Mouse (Mus musculus) embryonic facial prominence, embryonic 10.5 days (tissue): Measurements from ENCODE around the gene Qtrt1. TPM values are rescaled to one million over a fixed set of nuclear protein-coding genes. Genes with fewer than 3 reads are reported as not detected.

ENCODE experiments used
- DNase-seq: peaks from one replicate; pipeline ENCODE4 v3.0.0-alpha.2; 2017; ENCODE audit warnings: low spot score
- H3K27ac ChIP-seq: fragments of 300-500 bp; sonication (generic); replicated peaks from 2 replicates; pipeline ENCODE4 v1.5.1; 2016; ENCODE audit warnings: mild to moderate bottlenecking
- H3K27me3 ChIP-seq: fragments of 300-500 bp; sonication (generic); replicated peaks from 2 replicates; pipeline ENCODE4 v1.6.1; 2016; ENCODE audit warnings: low read depth, mild to moderate bottlenecking; ENCODE audit not compliant: poor library complexity, severe bottlenecking
- H3K36me3 ChIP-seq: fragments of 300-500 bp; sonication (generic); replicated peaks from 2 replicates; pipeline ENCODE4 v1.6.1; 2016; ENCODE audit warnings: mild to moderate bottlenecking, moderate library complexity
- H3K4me1 ChIP-seq: fragments of 300-500 bp; sonication (generic); 2 replicates; pipeline ENCODE4 v1.6.1; 2016
- H3K4me3 ChIP-seq: fragments of 300-500 bp; sonication (generic); 2 replicates; pipeline ENCODE4 v1.5.1; 2016; ENCODE audit warnings: mild to moderate bottlenecking, moderate library complexity
- H3K9me3 ChIP-seq: fragments of 300-500 bp; sonication (generic); 2 replicates; pipeline ENCODE4 v1.6.1; 2016; ENCODE audit warnings: mild to moderate bottlenecking
- WGBS: fragments of 180-500 bp; shearing (Covaris S2); methylation state at CpG from one replicate; pipeline ENCODE4 v1.1.7; 2016; 5-methylcytosine and 5-hydroxymethylcytosine counted together
- polyA plus RNA-seq: library from polyadenylated mRNA; unstranded; fragments of >200 nt; fragmentation: Nextera tagmentation; extraction: Ambion mirVana; gene quantifications from 2 replicates; pipeline ENCODE4 v1.2.1, GENCODE M21; 2016

The Qtrt1 gene
- polyA plus RNA-seq, 1 experiment from 2014 or later, result 64.0 TPM

- Histone ChIP-seq H3K4me3 (no peak overlapping the region), H3K27ac (no peak overlapping the region), H3K4me1 (no peaks in the 10 kb centered on the region), H3K36me3 (peaks cover 100% of the 10 kb centered on the region), H3K27me3 (no peaks in the 10 kb centered on the region), H3K9me3 (no peaks in the 10 kb centered on the region)
- DNase-seq, result no peak
- WGBS, result 96% methylated on average over 3 of the region's 3 CpGs
Observed at GRCm38 (mm10) chr9:21397170-21397569, 14.5 kb upstream of the Qtrt1 start.

GRCm38 (mm10) chr9:21401042-21401441, 10.6 kb upstream of the Qtrt1 start:
- H3K4me1 ChIP-seq, result no peaks in the 10 kb centered on the region
- H3K36me3 ChIP-seq, result peaks cover 100% of the 10 kb centered on the region
- no peak overlapping the region for H3K27ac ChIP-seq
- H3K9me3 ChIP-seq, result no peaks in the 10 kb centered on the region
- H3K27me3 ChIP-seq, result no peaks in the 10 kb centered on the region
- WGBS, result 94% methylated on average over 9 of the region's 9 CpGs
- H3K4me3 ChIP-seq, result no peak overlapping the region
- no peak for DNase-seq

GRCm38 (mm10) chr9:21402764-21403253, 8.8 kb upstream of the Qtrt1 start:
- H3K4me3 ChIP-seq, result no peak overlapping the region
- H3K27me3 ChIP-seq, result no peaks in the 10 kb centered on the region
- H3K36me3 ChIP-seq, result peaks cover 96% of the 10 kb centered on the region
- H3K4me1 ChIP-seq, result no peaks in the 10 kb centered on the region
- DNase-seq, result no peak
- H3K9me3 ChIP-seq, result no peaks in the 10 kb centered on the region
- no peak overlapping the region for H3K27ac ChIP-seq
- WGBS, result 90% methylated on average over 11 of the region's 11 CpGs

GRCm38 (mm10) chr9:21403745-21404144, 7.9 kb upstream of the Qtrt1 start:
- no peak for DNase-seq

GRCm38 (mm10) chr9:21405525-21405924, 6.1 kb upstream of the Qtrt1 start:
- peaks cover 69% of the 10 kb centered on the region for H3K36me3 ChIP-seq
- H3K27me3 ChIP-seq, result no peaks in the 10 kb centered on the region
- H3K4me3 ChIP-seq, result no peak overlapping the region
- no peak overlapping the region for H3K27ac ChIP-seq
- no peaks in the 10 kb centered on the region for H3K9me3 ChIP-seq
- no peak for DNase-seq
- H3K4me1 ChIP-seq, result no peaks in the 10 kb centered on the region
- 76% methylated on average over 4 of the region's 4 CpGs for WGBS

More at GRCm38 (mm10) chr9:21403745-21404144, 7.9 kb upstream of the Qtrt1 start:
- no peak overlapping the region for H3K27ac ChIP-seq
- no peaks in the 10 kb centered on the region for H3K9me3 ChIP-seq
- no peaks in the 10 kb centered on the region for H3K4me1 ChIP-seq
- no peaks in the 10 kb centered on the region for H3K27me3 ChIP-seq
- H3K4me3 ChIP-seq, result no peak overlapping the region
- peaks cover 87% of the 10 kb centered on the region for H3K36me3 ChIP-seq
- WGBS, result 95% methylated on average over 5 of the region's 5 CpGs

- peaks cover 12% of the 10 kb centered on the region for H3K4me1 ChIP-seq
- peak; percentile 46 for DNase-seq
- no peaks in the 10 kb centered on the region for H3K9me3 ChIP-seq
- peaks cover 45% of the 10 kb centered on the region for H3K36me3 ChIP-seq
- WGBS, result 26% methylated on average over 4 of the region's 4 CpGs
- H3K4me3 ChIP-seq, result no peak overlapping the region
- H3K27me3 ChIP-seq, result no peaks in the 10 kb centered on the region
- no peak overlapping the region for H3K27ac ChIP-seq
Observed at GRCm38 (mm10) chr9:21407951-21408350, 3.7 kb upstream of the Qtrt1 start.

- WGBS, result 81% methylated on average over 7 of the region's 7 CpGs
- H3K9me3 ChIP-seq, result no peaks in the 10 kb centered on the region
- no peaks in the 10 kb centered on the region for H3K27me3 ChIP-seq
- no peak overlapping the region for H3K4me3 ChIP-seq
- peaks cover 12% of the 10 kb centered on the region for H3K4me1 ChIP-seq
- DNase-seq, result no peak
- H3K36me3 ChIP-seq, result peaks cover 38% of the 10 kb centered on the region
- H3K27ac ChIP-seq, result no peak overlapping the region
Observed at GRCm38 (mm10) chr9:21408624-21409023, 3.0 kb upstream of the Qtrt1 start.

GRCm38 (mm10) chr9:21409592-21410317, 1.9 kb upstream of the Qtrt1 start:
- Histone ChIP-seq H3K36me3 (peaks cover 38% of the 10 kb centered on the region), H3K4me1 (peaks cover 12% of the 10 kb centered on the region), H3K27me3 (no peaks in the 10 kb centered on the region), H3K27ac (no peak overlapping the region), H3K9me3 (no peaks in the 10 kb centered on the region), H3K4me3 (no peak overlapping the region)
- 36% methylated on average over 9 of the region's 9 CpGs for WGBS
- DNase-seq, result peak; percentile 84

- no peak overlapping the region for H3K27ac ChIP-seq
- no peaks in the 10 kb centered on the region for H3K27me3 ChIP-seq
- peaks cover 88% of the 10 kb centered on the region for H3K36me3 ChIP-seq
- no peaks in the 10 kb centered on the region for H3K4me1 ChIP-seq
- DNase-seq, result no peak
- 94% methylated on average over 2 of the region's 2 CpGs for WGBS
- H3K9me3 ChIP-seq, result no peaks in the 10 kb centered on the region
- H3K4me3 ChIP-seq, result no peak overlapping the region
Observed at GRCm38 (mm10) chr9:21417866-21418265, 6.2 kb downstream of the Qtrt1 start.

- DNase-seq, result no peak
- Histone ChIP-seq H3K27me3 (no peaks in the 10 kb centered on the region), H3K9me3 (no peaks in the 10 kb centered on the region), H3K4me3 (no peak overlapping the region), H3K4me1 (peaks cover 4% of the 10 kb centered on the region), H3K27ac (no peak overlapping the region), H3K36me3 (peaks cover 78% of the 10 kb centered on the region)
- WGBS, result 92% methylated on average over 2 of the region's 2 CpGs
Observed at GRCm38 (mm10) chr9:21419646-21420045, 8.0 kb downstream of the Qtrt1 start.

GRCm38 (mm10) chr9:21424631-21425555, 13.3 kb downstream of the Qtrt1 start, which contains the start of gene Dnm2:
TSS of gene Dnm2 (plus strand) at chr9:21424908.
- peak; percentile 96 for DNase-seq
- Histone ChIP-seq H3K4me3 (peak within 1 kb of the TSS; percentile 95), H3K4me1 (peaks cover 23% of the 10 kb centered on the region), H3K36me3 (peaks cover 26% of the 10 kb centered on the region), H3K27me3 (no peaks in the 10 kb centered on the region), H3K9me3 (no peaks in the 10 kb centered on the region), H3K27ac (peak within 1 kb of the TSS; percentile 87)
- WGBS, result under 1% methylated on average over 82 of the region's 82 CpGs

GRCm38 (mm10) chr9:21425556-21425945, 13.9 kb downstream of the Qtrt1 start:
- 15% methylated on average over 6 of the region's 6 CpGs for WGBS
- peaks cover 19% of the 10 kb centered on the region for H3K36me3 ChIP-seq
- H3K27ac ChIP-seq, result peak overlapping the region; percentile 87
- no peaks in the 10 kb centered on the region for H3K9me3 ChIP-seq
- no peaks in the 10 kb centered on the region for H3K27me3 ChIP-seq
- peak overlapping the region; percentile 95 for H3K4me3 ChIP-seq
- peaks cover 24% of the 10 kb centered on the region for H3K4me1 ChIP-seq
- DNase-seq, result no peak
